ENCODE assay signal across 10 mouse cellular contexts in genomic region chr2:11253945-11254344, GRCm38 (mm10).
A peak's percentile ranks its signal among the peaks of the same experiment; 100 is the strongest.
DNase-seq lines count a peak whose midpoint lies in the region; ATAC-seq lines count a peak whose summit lies in the region.
"Had no signal": no experiment of that assay in that cellular context is flagged by ENCODE, and none has a peak within 500 bp of the region (broad histone marks: within the 10 kb centered on the region; RNA-seq: fewer than 3 reads in every experiment).

No protein-coding gene starts in this region.

- H3K27ac ChIP-seq in forebrain, embryonic 14.5 days (ENCODE audit: low read depth, low read length) = no peak overlapping the region
- H3K27ac ChIP-seq in forebrain, embryonic 12.5 days = no peak overlapping the region
- H3K27ac ChIP-seq: heart, embryonic 13.5 days had no signal

- peak; percentile 14 for DNase-seq in forebrain, embryonic 14.5 days (ENCODE audit: low spot score)
- DNase-seq in urinary bladder, postnatal 14 days (ENCODE audit: low spot score) = peak; percentile 56
- no peak for DNase-seq in urinary bladder, adult 2 months (ENCODE audit: low spot score)
- peak; percentile 42 for DNase-seq in embryo, embryonic 11 days
- DNase-seq in kidney, postnatal 25 days = peak; percentile 52 to 76
- DNase-seq in mesoderm, embryonic 11.5 days (ENCODE audit: low read depth, low spot score) = peak; percentile 44
- peak; percentile 56 to 59 for DNase-seq in thymus, postnatal 36 days

- no peaks in the 10 kb centered on the region for H3K4me1 ChIP-seq in forebrain, embryonic 14.5 days (ENCODE audit: control insufficient read depth, insufficient read depth, low read length)
- no peaks in the 10 kb centered on the region for H3K4me1 ChIP-seq in forebrain, embryonic 12.5 days
- H3K4me1 ChIP-seq: heart, embryonic 13.5 days had no signal

- no peak overlapping the region for H3K9ac ChIP-seq in forebrain, embryonic 14.5 days (ENCODE audit: low read length)
- H3K9ac ChIP-seq in forebrain, embryonic 12.5 days = no peak overlapping the region
- H3K9ac ChIP-seq: heart, embryonic 13.5 days had no signal

- H3K4me3 ChIP-seq in forebrain, embryonic 14.5 days (ENCODE audit: low read depth, low read length) = no peak overlapping the region
- no peak overlapping the region for H3K4me3 ChIP-seq in forebrain, embryonic 12.5 days (replicated peaks)
- H3K4me3 ChIP-seq: heart, embryonic 13.5 days; megakaryocyte, embryonic 14.5 days had no signal

- ATAC-seq in forebrain, embryonic 14.5 days = no peak
- no peak for ATAC-seq in forebrain, embryonic 12.5 days (ENCODE audit: low FRiP score)

- no peak overlapping the region for H3K4me2 ChIP-seq in forebrain, embryonic 14.5 days (ENCODE audit: low read length)
- no peak overlapping the region for H3K4me2 ChIP-seq in forebrain, embryonic 12.5 days
- H3K4me2 ChIP-seq: heart, embryonic 13.5 days had no signal

- H3K36me3 ChIP-seq in forebrain, embryonic 14.5 days (ENCODE audit: control insufficient read depth, insufficient read depth, low read length) = no peaks in the 10 kb centered on the region
- H3K36me3 ChIP-seq in forebrain, embryonic 12.5 days (replicated peaks) = no peaks in the 10 kb centered on the region
- H3K36me3 ChIP-seq: heart, embryonic 13.5 days had no signal

- no peaks in the 10 kb centered on the region for H3K9me3 ChIP-seq in forebrain, embryonic 14.5 days (replicated peaks; ENCODE audit: control insufficient read depth, low read length)
- H3K9me3 ChIP-seq in forebrain, embryonic 12.5 days = no peaks in the 10 kb centered on the region
- H3K9me3 ChIP-seq: heart, embryonic 13.5 days; megakaryocyte, embryonic 14.5 days had no signal

- 65% methylated on average over 8 of the region's 8 CpGs for whole genome bisulfite sequencing in forebrain, embryonic 14.5 days
- 67% methylated on average over 8 of the region's 8 CpGs for WGBS in forebrain, embryonic 12.5 days

- H3K27me3 ChIP-seq in forebrain, embryonic 14.5 days (replicated peaks; ENCODE audit: control insufficient read depth, insufficient read depth, low read length) = no peaks in the 10 kb centered on the region
- no peaks in the 10 kb centered on the region for H3K27me3 ChIP-seq in forebrain, embryonic 12.5 days
- H3K27me3 ChIP-seq: heart, embryonic 13.5 days; megakaryocyte, embryonic 14.5 days had no signal
